In genomic region chr10:70114048-70114635, GRCm38 (mm10) we compare ENCODE assay signal across 30 mouse cellular contexts. TPM values are rescaled to one million over a fixed set of nuclear protein-coding genes. Genes with fewer than 3 reads are reported as not detected.
A peak's percentile ranks its signal among the peaks of the same experiment; 100 is the strongest.
DNase-seq lines count a peak whose midpoint lies in the region; ATAC-seq and TF ChIP-seq lines count a peak whose summit lies in the region.
"Had no signal": no experiment of that assay in that cellular context is flagged by ENCODE, and none has a peak within 500 bp of the region (broad histone marks: within the 10 kb centered on the region; RNA-seq: fewer than 3 reads in every experiment).

No protein-coding gene starts in this region.

- H3K9ac ChIP-seq in heart, embryonic 11.5 days (ENCODE audit: low read depth, low read length), result no peak overlapping the region
- no peak overlapping the region for H3K9ac ChIP-seq in heart, postnatal 0 days (replicated peaks; ENCODE audit: low read depth, low read length)
- H3K9ac ChIP-seq: embryonic facial prominence, embryonic 15.5 days; hindbrain, embryonic 13.5 days; kidney, embryonic 15.5 days; limb, embryonic 15.5 days; liver, embryonic 15.5 days; lung, embryonic 15.5 days; neural tube, embryonic 13.5 days; stomach, embryonic 15.5 days had no signal

- no peak for DNase-seq in gastrocnemius, adult 2 months
- DNase-seq in gastrocnemius, adult 8-10 months (ENCODE audit: low spot score in 2 of 2), result no peak
- peak; percentile 34 for DNase-seq in 3134 (ENCODE audit: extremely low read depth, insufficient read length, low spot score)
- DNase-seq in heart, postnatal 0 days (ENCODE audit: low spot score), result no peak
- no peak for DNase-seq in left cerebral cortex, postnatal 36 days (ENCODE audit: low spot score in 2 of 2)
- DNase-seq in spleen, postnatal 10 days (ENCODE audit: low spot score in 2 of 2), result no peak
- DNase-seq: adrenal gland, adult 8-10 months; B cell, adult 2 months; cerebellum, adult 9-11 months; gastrocnemius, postnatal 10 days; kidney, adult 11 months; kidney, postnatal 4 days; layer of hippocampus, adult 9-11 months; lung, postnatal 36 days; midbrain, embryonic 14.5 days; right cerebral cortex, postnatal 4 days; thymus, adult 2 months; thymus, postnatal 4 days had no signal

- H3K4me1 ChIP-seq in heart, embryonic 11.5 days (ENCODE audit: control insufficient read depth, insufficient read depth, low read length), result peaks cover 35% of the 10 kb centered on the region
- H3K4me1 ChIP-seq in heart, postnatal 0 days (ENCODE audit: control insufficient read depth, insufficient read depth), result peaks cover 21% of the 10 kb centered on the region

- no peak for TF ChIP-seq EP300 in heart, postnatal 0 days (IDR thresholded peaks at IDR 0.05; ENCODE audit: low read depth)

- no peaks in the 10 kb centered on the region for H3K27me3 ChIP-seq in heart, embryonic 11.5 days (ENCODE audit: control insufficient read depth, insufficient read depth, low read length)
- no peaks in the 10 kb centered on the region for H3K27me3 ChIP-seq in heart, postnatal 0 days (ENCODE audit: control insufficient read depth, insufficient read depth, low read length)
- H3K27me3 ChIP-seq: CH12.LX; embryonic facial prominence, embryonic 15.5 days; hindbrain, embryonic 13.5 days; kidney, embryonic 15.5 days; limb, embryonic 15.5 days; liver, embryonic 15.5 days; lung, embryonic 15.5 days; neural tube, embryonic 13.5 days; stomach, embryonic 15.5 days had no signal

- 55% methylated on average over 8 of the region's 8 CpGs for WGBS in heart, embryonic 11.5 days (ENCODE audit: insufficient replicate concordance)
- 40% methylated on average over 8 of the region's 8 CpGs for WGBS in heart, postnatal 0 days

- H3K27ac ChIP-seq in gastrocnemius, adult 2 months, result peak overlapping the region; percentile 43
- H3K27ac ChIP-seq in heart, embryonic 11.5 days (ENCODE audit: low read depth, low read length), result peak overlapping the region; percentile 43
- no peak overlapping the region for H3K27ac ChIP-seq in heart, postnatal 0 days (ENCODE audit: low read depth)
- H3K27ac ChIP-seq: embryonic facial prominence, embryonic 15.5 days; hindbrain, embryonic 13.5 days; kidney, embryonic 15.5 days; limb, embryonic 15.5 days; liver, embryonic 15.5 days; lung, embryonic 15.5 days; neural tube, embryonic 13.5 days; stomach, embryonic 15.5 days had no signal

- no peaks in the 10 kb centered on the region for H3K9me3 ChIP-seq in heart, embryonic 11.5 days (replicated peaks; ENCODE audit: control insufficient read depth, low read length)
- no peaks in the 10 kb centered on the region for H3K9me3 ChIP-seq in heart, postnatal 0 days (replicated peaks; ENCODE audit: control insufficient read depth, low read length)
- H3K9me3 ChIP-seq: embryonic facial prominence, embryonic 15.5 days; G1E; hindbrain, embryonic 13.5 days; kidney, embryonic 15.5 days; limb, embryonic 15.5 days; liver, embryonic 15.5 days; lung, embryonic 15.5 days; neural tube, embryonic 13.5 days; stomach, embryonic 15.5 days had no signal

- H3K4me2 ChIP-seq in heart, embryonic 11.5 days, result peak overlapping the region; percentile 9; the same call in 1 of the 2 replicates
- H3K4me2 ChIP-seq in heart, postnatal 0 days (ENCODE audit: low read depth, low read length), result no peak overlapping the region
- H3K4me2 ChIP-seq: embryonic facial prominence, embryonic 15.5 days; hindbrain, embryonic 13.5 days; kidney, embryonic 15.5 days; limb, embryonic 15.5 days; liver, embryonic 15.5 days; lung, embryonic 15.5 days; neural tube, embryonic 13.5 days; stomach, embryonic 15.5 days had no signal

- H3K4me3 ChIP-seq in gastrocnemius, adult 2 months, result no peak overlapping the region
- H3K4me3 ChIP-seq in heart, embryonic 11.5 days (ENCODE audit: low read depth, low read length), result no peak overlapping the region
- no peak overlapping the region for H3K4me3 ChIP-seq in heart, postnatal 0 days (ENCODE audit: low read depth, low read length)
- H3K4me3 ChIP-seq: embryonic facial prominence, embryonic 15.5 days; hindbrain, embryonic 13.5 days; kidney, embryonic 15.5 days; limb, embryonic 15.5 days; liver, embryonic 15.5 days; lung, embryonic 15.5 days; neural tube, embryonic 13.5 days; stomach, embryonic 15.5 days had no signal

- intact Hi-C loops in gastrocnemius, adult 2 months (cut with DNase I), result no loop called here
- intact Hi-C loops in left cerebral cortex, postnatal 36 days (cut with DNase I), result no loop called here

- TF ChIP-seq CTCF in gastrocnemius, adult 2 months (IDR thresholded peaks at IDR 0.05), result no peak
- TF ChIP-seq CTCF in heart, postnatal 0 days (IDR thresholded peaks at IDR 0.05; ENCODE audit: low read depth), result no peak

- H3K36me3 ChIP-seq in heart, embryonic 11.5 days (ENCODE audit: control insufficient read depth, insufficient read depth, low read length), result no peaks in the 10 kb centered on the region
- no peaks in the 10 kb centered on the region for H3K36me3 ChIP-seq in heart, postnatal 0 days (replicated peaks; ENCODE audit: control insufficient read depth, insufficient read depth, low read length)
- H3K36me3 ChIP-seq: liver, embryonic 15.5 days; lung, embryonic 15.5 days; stomach, embryonic 15.5 days had no signal

- ATAC-seq in heart, embryonic 11.5 days (replicated peaks; ENCODE audit: insufficient number of reproducible peaks, low FRiP score, low TSS enrichment), result 0 out of 2 replicates have a peak, but pooled peaks have one; percentile 29
- peak; percentile 57 for ATAC-seq in heart, postnatal 0 days (ENCODE audit: insufficient read depth, low read depth)
- ATAC-seq: forebrain, embryonic 14.5 days had no signal

RNA-seq across cellular contexts. Expression of gene Ccdc6, which starts 17.2 kb away (rescaled TPM):
- 100 to 1,000 TPM in 1 of 2 experiments, 10 to 100 TPM in 1; 94.2 to 115 TPM for total RNA-seq in gastrocnemius, adult 2 months (2021)
- total RNA-seq in gastrocnemius, adult 8-10 months (2022), result 100 to 1,000 TPM; 102 to 119 (median 108) TPM
- polyA plus RNA-seq in heart, embryonic 11.5 days (2014; fragmentation: Nextera tagmentation; extraction: Ambion mirVana), result 18.5 and 23.0 TPM in 2 replicates
- 10.4 and 24.2 TPM in 2 replicates for total RNA-seq in heart, postnatal 0 days (2014; rRNA removed; ENCODE audit: low replicate concordance)
- polyA plus RNA-seq in heart, postnatal 0 days (2015; fragmentation: Nextera tagmentation; extraction: Ambion mirVana), result 7.7 and 7.8 TPM in 2 replicates
- 10 to 100 TPM; 43.4 to 58.7 TPM for total RNA-seq in left cerebral cortex, postnatal 36 days (2021)
